Mouse (Mus musculus) kidney, adult 2 months (tissue): ENCODE measurements around the gene Spata16.

Experiments used
- CTCF ChIP-seq: fragments of 200-500 bp; conservative IDR thresholded peaks from 2 replicates; pipeline ENCODE4 v1.5.1; 2011; ENCODE audit warnings: low read depth, mild to moderate bottlenecking, control low read depth, low read length, moderate library complexity, mixed read lengths; ENCODE audit not compliant: insufficient read depth, insufficient read length
- POLR2A ChIP-seq: fragments of 200-500 bp; IDR thresholded peaks from one replicate; pipeline ENCODE4 v1.6.1; 2011; ENCODE audit warnings: low read depth, low read length, control low read depth

DNA sequence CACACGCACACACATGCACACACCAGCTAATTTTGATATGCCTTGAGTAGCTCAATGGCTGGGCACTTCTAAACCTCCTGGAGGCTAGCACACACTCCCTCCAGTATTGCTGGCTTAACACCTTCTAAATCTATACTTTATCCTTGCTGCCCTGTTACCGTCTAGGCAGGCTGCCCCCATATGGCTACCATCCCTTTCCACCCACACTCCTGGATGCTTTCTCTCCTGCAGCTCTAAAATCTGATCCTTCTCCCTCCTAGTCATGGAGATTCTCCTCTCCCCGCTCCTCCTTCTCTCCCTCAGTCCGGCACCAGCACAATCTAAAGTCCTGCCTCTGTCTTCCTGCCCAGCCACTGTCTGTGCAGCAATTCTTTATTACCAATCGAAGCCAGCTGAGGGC is 286.0 kb downstream of the Spata16 start:
- no peak for TF ChIP-seq CTCF
- no peak for TF ChIP-seq POLR2A
